Mouse (Mus musculus): ENCODE results near the gene Wdfy4. TPM values are rescaled to one million over a fixed set of nuclear protein-coding genes. Genes with fewer than 3 reads are reported as not detected.

Gene Wdfy4
- polyA plus RNA-seq, 1 experiment = 92.6 TPM

DNA sequence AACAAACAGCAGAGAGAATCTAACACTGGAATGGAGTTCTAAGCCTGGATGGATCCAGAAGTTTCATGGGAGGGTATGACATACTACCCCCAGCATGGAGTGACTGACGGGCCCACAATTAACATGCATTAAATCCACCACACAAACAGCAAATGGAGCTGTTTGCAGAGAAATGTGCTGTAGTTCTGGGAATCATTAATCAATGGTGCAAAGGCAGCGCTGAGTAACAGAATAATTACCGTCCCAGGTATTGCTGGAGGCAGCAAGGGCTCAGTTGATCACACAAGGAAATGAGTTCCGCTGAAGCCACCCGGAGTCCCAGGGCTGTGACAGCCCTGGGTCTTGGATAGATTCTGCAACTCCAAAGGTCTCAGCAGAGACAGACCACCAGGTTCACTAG lies 149.9 kb downstream of the Wdfy4 start:
- H3K27me3 ChIP-seq (ENCODE audit: control insufficient read depth, insufficient read depth, low read length) = no peaks in the 10 kb centered on the region
- peaks cover 47% of the 10 kb centered on the region for H3K36me3 ChIP-seq (ENCODE audit: control insufficient read depth, insufficient read depth, low read length)
- no peak overlapping the region for H3K27ac ChIP-seq (ENCODE audit: insufficient read depth, low read length)
- 95% methylated on average over 5 of the region's 5 CpGs for WGBS
- H3K4me1 ChIP-seq (ENCODE audit: control insufficient read depth, insufficient read depth, insufficient read length) = no peaks in the 10 kb centered on the region
- no peak for TF ChIP-seq POLR2A (IDR thresholded peaks at IDR 0.05; ENCODE audit: low read depth, low read length)
- TF ChIP-seq CTCF (IDR thresholded peaks at IDR 0.05; ENCODE audit: extremely low read depth, insufficient read depth, insufficient read length, insufficient replicate concordance) = no peak
- no peak overlapping the region for H3K4me3 ChIP-seq (ENCODE audit: extremely low read depth, insufficient read depth, insufficient read length)
- DNase-seq (ENCODE audit: low read depth in 1 of 2, low spot score in 2 of 2) = no peak

DNA sequence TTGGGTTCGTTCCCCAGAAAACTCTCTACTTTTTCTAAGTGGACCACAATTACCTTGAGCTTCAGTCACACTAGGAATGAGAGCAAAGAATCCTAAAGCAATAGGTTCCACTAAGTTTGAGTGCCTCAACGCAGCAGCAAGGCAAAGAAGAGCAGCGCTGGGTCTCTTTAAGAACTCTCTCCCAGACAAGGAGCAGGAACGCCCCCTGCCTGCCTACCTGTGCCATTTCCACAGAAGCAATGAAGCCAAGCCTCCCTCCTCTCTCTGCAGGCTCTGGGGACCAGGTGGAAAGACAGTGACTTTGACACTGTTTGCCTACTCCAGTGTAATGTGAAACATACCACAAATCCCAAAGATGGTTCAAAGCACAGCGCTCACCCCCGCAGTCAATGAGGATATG lies 151.9 kb downstream of the Wdfy4 start:
- Histone ChIP-seq H3K4me3 (ENCODE audit: extremely low read depth, insufficient read depth, insufficient read length) (no peak overlapping the region), H3K27me3 (ENCODE audit: control insufficient read depth, insufficient read depth, low read length) (no peaks in the 10 kb centered on the region), H3K27ac (ENCODE audit: insufficient read depth, low read length) (no peak overlapping the region), H3K36me3 (ENCODE audit: control insufficient read depth, insufficient read depth, low read length) (peaks cover 48% of the 10 kb centered on the region), H3K4me1 (ENCODE audit: control insufficient read depth, insufficient read depth, insufficient read length) (no peaks in the 10 kb centered on the region)
- DNase-seq (ENCODE audit: low read depth in 1 of 2, low spot score in 2 of 2) = no peak
- WGBS = 92% methylated on average over 6 of the region's 6 CpGs
- TF ChIP-seq CTCF (IDR thresholded peaks at IDR 0.05; ENCODE audit: extremely low read depth, insufficient read depth, insufficient read length, insufficient replicate concordance) (no peak), POLR2A (IDR thresholded peaks at IDR 0.05; ENCODE audit: low read depth, low read length) (no peak)

DNA sequence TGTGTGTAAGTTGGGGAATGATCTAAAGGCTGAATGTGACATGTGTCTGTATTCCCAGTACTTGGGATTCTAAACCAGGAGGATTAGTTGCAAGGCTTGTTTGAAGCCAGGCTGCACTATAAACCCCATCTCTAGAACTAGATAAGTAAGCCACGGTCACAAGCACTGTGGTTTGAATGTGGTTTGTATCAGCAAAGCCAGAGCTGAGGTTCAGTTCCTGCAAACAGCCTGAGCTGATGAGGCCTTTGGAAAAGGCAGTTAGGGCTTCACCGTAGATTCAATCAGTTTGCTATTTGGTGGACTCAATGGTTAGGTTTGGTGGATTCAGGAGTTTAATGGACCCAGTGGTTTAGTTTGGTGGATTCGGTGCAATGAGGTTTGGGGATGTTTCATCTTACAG lies 154.5 kb downstream of the Wdfy4 start:
- DNase-seq (ENCODE audit: low read depth in 1 of 2, low spot score in 2 of 2) = no peak
- no peak for TF ChIP-seq CTCF (IDR thresholded peaks at IDR 0.05; ENCODE audit: extremely low read depth, insufficient read depth, insufficient read length, insufficient replicate concordance)
- TF ChIP-seq POLR2A (IDR thresholded peaks at IDR 0.05; ENCODE audit: low read depth, low read length) = no peak
- Histone ChIP-seq H3K27ac (ENCODE audit: insufficient read depth, low read length) (no peak overlapping the region), H3K4me3 (ENCODE audit: extremely low read depth, insufficient read depth, insufficient read length) (no peak overlapping the region), H3K27me3 (ENCODE audit: control insufficient read depth, insufficient read depth, low read length) (no peaks in the 10 kb centered on the region), H3K36me3 (ENCODE audit: control insufficient read depth, insufficient read depth, low read length) (peaks cover 45% of the 10 kb centered on the region), H3K4me1 (ENCODE audit: control insufficient read depth, insufficient read depth, insufficient read length) (no peaks in the 10 kb centered on the region)
- 75% methylated on average over 3 of the region's 3 CpGs for WGBS

GRCm38 (mm10) chr14:33019606-33020005 lies 165.7 kb downstream of the Wdfy4 start:
- 90% methylated on average over 5 of the region's 5 CpGs for WGBS
- Histone ChIP-seq H3K4me1 (ENCODE audit: control insufficient read depth, insufficient read depth, insufficient read length) (no peaks in the 10 kb centered on the region), H3K27me3 (ENCODE audit: control insufficient read depth, insufficient read depth, low read length) (no peaks in the 10 kb centered on the region), H3K27ac (ENCODE audit: insufficient read depth, low read length) (no peak overlapping the region), H3K36me3 (ENCODE audit: control insufficient read depth, insufficient read depth, low read length) (peaks cover 62% of the 10 kb centered on the region), H3K4me3 (ENCODE audit: extremely low read depth, insufficient read depth, insufficient read length) (no peak overlapping the region)
- TF ChIP-seq CTCF (IDR thresholded peaks at IDR 0.05; ENCODE audit: extremely low read depth, insufficient read depth, insufficient read length, insufficient replicate concordance) (no peak), POLR2A (IDR thresholded peaks at IDR 0.05; ENCODE audit: low read depth, low read length) (no peak)
- DNase-seq (ENCODE audit: low read depth in 1 of 2, low spot score in 2 of 2) = no peak

DNA sequence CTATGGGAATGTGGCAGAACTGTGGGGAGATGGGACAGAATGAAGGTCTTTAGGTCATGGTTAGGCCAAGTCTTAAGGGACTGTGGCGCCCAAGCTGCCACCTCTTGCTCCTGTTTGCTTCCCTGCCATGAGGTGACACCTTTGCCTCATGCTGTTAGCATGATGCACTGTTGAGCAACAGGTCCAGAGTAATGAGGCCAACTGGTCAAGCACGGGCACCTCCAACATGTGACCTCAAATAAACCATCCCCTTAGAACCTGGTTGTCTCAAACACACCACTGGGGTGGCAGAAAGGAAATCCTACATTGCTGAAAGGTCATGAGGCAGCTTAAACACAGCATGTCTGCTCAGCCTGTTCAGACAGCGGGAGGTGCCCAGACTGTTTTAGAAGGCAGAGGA lies 166.3 kb downstream of the Wdfy4 start:
- no peaks in the 10 kb centered on the region for H3K4me1 ChIP-seq (ENCODE audit: control insufficient read depth, insufficient read depth, insufficient read length)
- TF ChIP-seq CTCF (IDR thresholded peaks at IDR 0.05; ENCODE audit: extremely low read depth, insufficient read depth, insufficient read length, insufficient replicate concordance) (no peak), POLR2A (IDR thresholded peaks at IDR 0.05; ENCODE audit: low read depth, low read length) (no peak)
- no peak for DNase-seq (ENCODE audit: low read depth in 1 of 2, low spot score in 2 of 2)
- H3K27me3 ChIP-seq (ENCODE audit: control insufficient read depth, insufficient read depth, low read length) = no peaks in the 10 kb centered on the region
- WGBS = 93% methylated on average over 3 of the region's 3 CpGs
- H3K4me3 ChIP-seq (ENCODE audit: extremely low read depth, insufficient read depth, insufficient read length) = no peak overlapping the region
- no peak overlapping the region for H3K27ac ChIP-seq (ENCODE audit: insufficient read depth, low read length)
- peaks cover 63% of the 10 kb centered on the region for H3K36me3 ChIP-seq (ENCODE audit: control insufficient read depth, insufficient read depth, low read length)

DNA sequence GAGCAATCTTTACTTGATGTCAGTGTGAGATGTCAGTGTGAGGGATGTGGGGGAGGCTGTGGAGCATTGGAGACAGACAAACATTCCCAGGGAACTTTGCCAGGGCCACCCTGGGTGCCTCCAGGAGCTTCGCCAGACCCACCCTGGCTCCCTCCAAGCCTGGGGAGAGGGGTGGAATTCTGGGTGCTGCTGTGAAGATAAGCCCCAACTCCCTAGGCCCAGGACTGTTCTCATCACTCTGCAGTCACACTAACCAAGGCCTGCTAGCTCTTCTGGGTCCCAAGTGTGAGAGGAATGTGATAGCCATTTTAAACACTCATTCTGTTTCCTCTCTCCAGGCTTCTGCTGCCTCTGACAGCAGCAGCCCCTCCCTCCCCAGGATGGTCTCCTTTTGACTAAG lies 177.7 kb downstream of the Wdfy4 start:
- no peak overlapping the region for H3K27ac ChIP-seq (ENCODE audit: insufficient read depth, low read length)
- WGBS = 94% methylated on average over 1 of the region's 1 CpGs
- TF ChIP-seq POLR2A (IDR thresholded peaks at IDR 0.05; ENCODE audit: low read depth, low read length) (no peak), CTCF (IDR thresholded peaks at IDR 0.05; ENCODE audit: extremely low read depth, insufficient read depth, insufficient read length, insufficient replicate concordance) (no peak)
- no peak for DNase-seq (ENCODE audit: low read depth in 1 of 2, low spot score in 2 of 2)
- H3K4me3 ChIP-seq (ENCODE audit: extremely low read depth, insufficient read depth, insufficient read length) = no peak overlapping the region
- no peaks in the 10 kb centered on the region for H3K4me1 ChIP-seq (ENCODE audit: control insufficient read depth, insufficient read depth, insufficient read length)
- no peaks in the 10 kb centered on the region for H3K27me3 ChIP-seq (ENCODE audit: control insufficient read depth, insufficient read depth, low read length)
- peaks cover 25% of the 10 kb centered on the region for H3K36me3 ChIP-seq (ENCODE audit: control insufficient read depth, insufficient read depth, low read length)

DNA sequence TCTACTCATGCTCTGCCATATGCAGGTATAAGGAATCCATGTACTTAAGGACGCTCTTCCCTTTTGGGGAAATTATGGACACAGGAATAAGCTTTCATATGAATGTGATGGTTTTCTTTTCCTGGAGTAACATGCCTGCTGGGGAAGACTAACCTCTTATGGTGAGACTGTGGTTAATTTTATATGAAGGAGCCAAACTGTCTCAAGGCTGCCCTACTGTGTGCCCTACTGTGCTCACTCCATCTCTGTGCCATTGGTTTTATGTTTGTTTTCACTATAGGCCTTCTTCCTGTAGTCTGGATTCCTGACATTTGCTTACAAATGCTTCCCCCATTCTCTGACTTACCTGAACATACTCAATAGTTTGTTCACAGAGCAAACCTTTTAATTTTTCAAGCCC lies 180.2 kb downstream of the Wdfy4 start:
- 96% methylated on average over 1 of the region's 1 CpGs for WGBS

More for the DNA sequence above, 180.2 kb downstream of the Wdfy4 start:
- H3K4me1 ChIP-seq (ENCODE audit: control insufficient read depth, insufficient read depth, insufficient read length) = no peaks in the 10 kb centered on the region
- DNase-seq (ENCODE audit: low read depth in 1 of 2, low spot score in 2 of 2) = no peak
- no peak overlapping the region for H3K27ac ChIP-seq (ENCODE audit: insufficient read depth, low read length)
- TF ChIP-seq POLR2A (IDR thresholded peaks at IDR 0.05; ENCODE audit: low read depth, low read length) = no peak
- no peak for TF ChIP-seq CTCF (IDR thresholded peaks at IDR 0.05; ENCODE audit: extremely low read depth, insufficient read depth, insufficient read length, insufficient replicate concordance)
- H3K36me3 ChIP-seq (ENCODE audit: control insufficient read depth, insufficient read depth, low read length) = peaks cover 25% of the 10 kb centered on the region
- H3K27me3 ChIP-seq (ENCODE audit: control insufficient read depth, insufficient read depth, low read length) = no peaks in the 10 kb centered on the region
- no peak overlapping the region for H3K4me3 ChIP-seq (ENCODE audit: extremely low read depth, insufficient read depth, insufficient read length)
